Mouse (Mus musculus) thymus, postnatal 10 days (tissue): ENCODE measurements around the gene Tpm4.

ENCODE experiments used
- DNase-seq, 2 experiments: peaks; one replicate each; pipeline ENCODE4 v3.0.0; 2021; ENCODE audit warnings: low spot score in 2 of 2

Tpm4 gene

DNA sequence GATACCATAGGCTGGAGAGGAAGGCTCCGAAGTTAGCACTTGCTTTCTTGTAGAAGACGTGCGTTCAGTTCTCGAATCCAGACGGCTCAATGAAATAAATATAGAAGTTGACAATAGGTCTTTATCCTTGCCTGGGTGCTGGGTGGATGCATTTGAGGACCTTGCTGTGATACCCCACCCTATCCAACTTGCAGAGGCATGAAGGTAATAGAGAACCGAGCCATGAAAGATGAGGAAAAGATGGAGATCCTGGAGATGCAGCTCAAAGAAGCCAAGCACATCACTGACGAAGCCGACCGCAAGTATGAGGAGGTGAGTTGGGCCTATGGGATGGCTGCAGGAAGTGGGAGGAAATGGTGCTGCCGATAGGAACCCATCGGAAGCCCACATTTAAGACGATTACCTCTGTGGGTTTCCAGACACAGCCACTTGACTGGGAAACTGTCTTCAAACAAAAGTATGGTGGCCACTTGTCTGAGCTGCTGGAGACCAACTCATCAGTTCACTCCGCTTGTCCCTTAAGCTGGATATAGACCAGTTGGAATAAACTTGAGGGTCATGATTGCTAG, 8.6 kb downstream of the Tpm4 start:
- no peak for DNase-seq

DNA sequence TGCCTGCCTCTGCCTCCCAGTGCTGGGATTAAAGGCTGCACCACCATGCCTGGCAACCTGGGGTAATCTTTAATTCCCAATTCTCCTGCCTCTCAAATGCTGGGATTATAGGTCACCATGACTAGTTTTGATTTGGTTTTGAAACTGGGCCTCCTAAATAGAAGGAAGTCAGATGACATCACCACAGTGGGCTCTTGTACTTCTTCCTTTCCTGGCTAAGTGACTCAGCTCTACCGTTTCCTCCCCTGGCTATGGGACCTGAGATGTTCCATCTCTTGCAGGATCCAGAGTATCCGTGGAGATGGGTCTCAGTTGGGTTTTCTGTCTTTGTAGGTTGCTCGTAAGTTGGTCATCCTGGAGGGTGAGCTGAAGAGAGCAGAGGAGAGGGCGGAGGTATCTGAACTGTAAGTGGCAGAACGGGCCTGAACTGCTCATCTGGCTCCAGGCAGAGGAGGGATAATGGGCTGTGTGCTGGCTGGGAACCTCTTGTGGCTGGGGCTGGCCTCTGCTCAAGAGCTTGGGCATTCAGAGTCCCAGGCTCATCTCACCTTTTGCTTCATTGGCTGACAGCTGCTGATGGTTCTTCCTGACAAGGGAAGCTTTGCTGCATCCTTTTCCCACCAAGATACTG, 9.7 kb downstream of the Tpm4 start:
- no peak for DNase-seq

DNA sequence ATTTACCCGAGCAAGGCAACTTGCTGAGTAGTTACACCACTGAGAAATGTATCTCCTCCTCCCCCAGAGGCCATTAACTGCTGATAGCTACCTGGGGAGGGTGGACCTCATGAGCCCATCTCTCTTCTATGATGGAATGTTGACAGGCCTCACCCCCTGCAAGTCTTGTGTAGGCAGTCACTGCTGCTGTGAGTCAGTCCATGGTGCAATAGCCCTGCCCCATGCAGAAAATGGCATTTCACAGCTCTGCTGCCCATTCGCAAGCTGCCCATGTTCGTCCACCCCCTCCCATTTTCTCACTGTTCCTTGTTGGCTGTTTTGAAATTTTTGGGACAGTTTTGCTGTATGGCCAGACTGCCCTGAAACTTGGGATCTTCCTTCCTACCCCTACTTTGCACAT, 10.7 kb downstream of the Tpm4 start:
- DNase-seq, result no peak

- DNase-seq, result no peak
Measured at GRCm38 (mm10) chr8:72146056-72146455, 11.3 kb downstream of the Tpm4 start.

GRCm38 (mm10) chr8:72146556-72146955, 11.8 kb downstream of the Tpm4 start:
- DNase-seq, result no peak

DNA sequence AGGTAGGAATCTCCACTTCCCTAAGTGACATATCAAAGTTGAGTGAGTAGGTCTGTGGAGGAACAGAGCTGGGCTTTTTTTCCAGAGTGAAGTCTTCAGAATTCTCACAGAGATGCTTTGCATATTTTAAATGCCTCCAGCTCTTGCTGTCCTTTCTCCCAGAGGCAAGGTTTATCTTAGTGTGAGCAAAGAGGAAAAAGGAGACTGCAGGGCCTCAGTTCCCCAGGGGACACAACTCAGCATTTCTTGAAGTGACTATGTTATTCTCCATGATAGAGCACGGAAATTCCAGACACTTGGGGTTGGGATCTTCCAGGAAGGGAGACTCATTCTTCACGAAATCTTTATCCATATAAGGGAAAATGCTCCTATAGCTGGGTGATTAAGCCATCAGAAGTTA, 12.5 kb downstream of the Tpm4 start:
- no peak for DNase-seq

- DNase-seq, result no peak
Measured at GRCm38 (mm10) chr8:72149056-72149455, 14.3 kb downstream of the Tpm4 start.

GRCm38 (mm10) chr8:72151418-72152078, 16.8 kb downstream of the Tpm4 start:
- DNase-seq, result no peak

- no peak for DNase-seq
Measured at GRCm38 (mm10) chr8:72153382-72153781, 18.6 kb downstream of the Tpm4 start.

DNA sequence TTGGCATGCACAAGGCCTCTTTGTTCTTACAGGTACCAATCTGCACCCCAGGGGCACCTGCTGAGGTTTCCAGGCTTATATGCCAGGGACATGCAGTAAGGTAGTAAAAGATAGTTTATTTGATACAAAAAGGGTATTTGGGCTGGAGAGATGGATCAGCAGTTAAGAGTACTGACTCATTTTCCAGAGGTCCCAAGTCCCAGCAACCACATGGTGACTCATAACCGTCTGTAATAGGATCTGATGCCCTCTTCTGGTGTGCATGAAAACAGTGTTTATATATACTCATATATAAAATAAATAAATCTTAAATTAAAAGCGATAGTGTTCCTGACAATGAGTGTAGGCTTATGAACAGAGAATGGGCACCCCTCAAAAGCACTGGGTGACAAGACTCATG, 23.3 kb downstream of the Tpm4 start:
- DNase-seq, result no peak

- DNase-seq, result no peak
Measured at GRCm38 (mm10) chr8:72158726-72159125, 24.0 kb downstream of the Tpm4 start.

DNA sequence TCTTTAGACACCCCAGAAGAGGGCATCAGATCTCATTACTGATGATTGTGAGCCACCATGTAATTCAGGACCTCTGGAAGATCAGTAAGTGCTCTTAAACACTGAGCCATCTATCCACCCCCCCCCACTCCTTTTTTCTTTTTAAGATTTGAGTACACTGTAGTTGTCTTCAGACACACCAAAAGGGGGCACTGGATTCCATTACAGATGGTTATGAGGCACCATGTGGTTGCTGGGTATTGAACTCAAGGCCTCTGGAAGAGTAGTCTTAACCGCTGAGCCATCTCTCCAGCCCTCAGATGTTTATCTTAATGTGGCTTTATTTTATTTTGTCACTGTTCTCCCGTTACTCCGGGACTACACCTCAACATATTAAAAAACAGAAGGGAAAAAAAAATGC, 25.2 kb downstream of the Tpm4 start:
- DNase-seq, result peak in 1 of 2 experiments; percentile 28

DNA sequence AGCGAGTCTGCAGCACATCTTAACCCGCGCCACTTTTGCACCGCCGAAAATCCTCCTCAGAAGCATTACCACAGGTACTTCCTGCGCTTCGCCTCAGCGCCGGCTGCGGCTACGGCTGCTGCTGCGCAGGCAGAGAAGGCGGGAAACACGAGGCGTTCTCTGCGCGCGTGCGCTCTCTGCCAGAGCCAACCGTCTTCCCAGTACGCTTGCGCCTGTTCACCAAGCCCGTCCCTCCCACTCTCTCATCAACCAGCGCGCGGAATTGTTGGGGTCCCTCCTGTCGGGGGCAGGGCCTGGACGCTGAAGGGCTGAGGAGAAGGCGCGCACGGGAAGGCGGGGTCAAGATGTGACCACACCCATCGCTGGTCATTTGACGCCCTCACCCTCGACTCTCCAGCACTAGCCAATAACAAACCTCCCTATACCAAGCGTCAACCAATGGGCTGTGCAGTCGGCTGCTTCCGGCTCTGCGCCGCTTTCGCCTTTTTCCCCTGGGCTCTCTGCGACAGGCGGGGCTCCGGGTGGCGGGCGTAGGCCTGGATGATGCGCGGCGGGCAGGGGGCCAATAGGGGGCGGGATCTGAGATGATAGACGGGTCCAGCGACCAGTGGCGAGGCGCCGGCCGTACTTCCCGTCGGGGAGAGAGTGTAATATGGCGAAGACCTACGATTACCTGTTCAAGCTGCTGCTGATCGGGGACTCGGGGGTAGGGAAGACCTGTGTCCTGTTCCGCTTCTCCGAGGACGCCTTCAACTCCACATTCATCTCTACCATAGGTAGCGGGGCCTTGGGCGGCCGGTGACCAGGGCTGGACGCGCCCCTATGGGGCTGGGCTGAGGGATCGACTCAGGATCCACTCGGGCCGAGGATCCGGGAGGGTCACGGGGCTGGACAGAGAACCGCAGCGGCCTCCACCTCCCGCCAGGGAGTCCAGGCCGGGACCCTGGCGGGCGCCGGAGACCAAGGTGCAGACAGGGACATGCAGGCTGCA, 26.2 kb downstream of the Tpm4 start, which contains the start of gene Rab8a:
Gene Rab8a (plus strand): TSS at position 494 of the 991 bp plus-strand sequence.
- DNase-seq, result peak; percentile 99 to 100

DNA sequence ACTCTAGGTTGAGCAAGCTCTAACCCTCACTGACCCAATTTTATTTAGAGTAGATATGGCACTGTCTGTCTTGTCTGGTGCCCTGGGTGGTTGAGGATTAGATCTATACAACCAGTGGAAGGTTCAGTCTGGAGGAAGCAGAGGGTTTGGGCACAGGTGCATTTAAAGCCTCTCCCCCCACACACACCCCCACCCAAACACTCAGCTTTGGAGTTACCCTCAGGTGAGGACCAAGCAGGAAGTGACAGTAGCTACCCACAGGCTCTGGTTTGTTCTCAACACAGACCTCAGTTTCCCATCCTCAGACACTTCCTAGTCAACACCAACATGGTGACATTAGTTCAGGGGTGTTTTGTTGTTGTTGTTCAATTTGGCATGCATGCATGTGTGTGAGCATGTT, 28.0 kb downstream of the Tpm4 start:
- DNase-seq, result peak; percentile 14 to 23

GRCm38 (mm10) chr8:72169098-72169668, 34.4 kb downstream of the Tpm4 start:
- DNase-seq, result peak in 1 of 2 experiments; percentile 24

- DNase-seq, result peak in 1 of 2 experiments; percentile 16
Measured at GRCm38 (mm10) chr8:72169681-72170249, 35.0 kb downstream of the Tpm4 start.

- peak; percentile 36 to 80 for DNase-seq
Measured at GRCm38 (mm10) chr8:72177346-72177925, 42.7 kb downstream of the Tpm4 start.

DNA sequence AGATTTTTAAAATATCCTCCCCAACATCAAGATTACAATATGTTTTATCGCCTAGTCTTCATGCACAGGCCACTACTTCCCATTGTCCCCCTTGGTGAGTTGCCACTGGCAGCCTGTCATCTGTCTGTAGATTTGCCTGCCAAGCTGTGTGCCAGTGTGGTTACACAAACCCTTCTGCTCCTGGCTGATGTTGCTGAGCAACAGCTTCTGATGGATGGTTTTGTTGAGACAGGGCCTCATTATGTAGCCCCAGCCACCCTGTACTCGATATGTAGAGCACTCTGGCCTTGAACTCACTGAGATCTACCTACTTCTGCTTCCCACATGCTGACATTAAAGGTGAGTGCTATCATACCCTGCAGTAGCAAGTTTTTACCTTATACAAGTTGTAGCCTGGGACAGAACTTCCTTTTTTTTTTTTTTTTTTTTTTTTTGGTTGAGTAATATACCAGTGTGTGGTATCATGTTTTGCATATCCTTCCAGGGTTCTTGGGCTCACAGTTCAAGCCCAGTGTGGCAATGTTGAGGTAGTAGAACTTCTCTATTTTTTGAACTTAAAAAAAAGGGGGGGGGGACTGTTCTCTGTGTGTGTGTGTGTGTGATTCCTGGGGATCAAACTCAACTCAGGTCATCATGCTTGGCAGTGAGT, 48.9 kb downstream of the Tpm4 start:
- DNase-seq, result no peak

DNA sequence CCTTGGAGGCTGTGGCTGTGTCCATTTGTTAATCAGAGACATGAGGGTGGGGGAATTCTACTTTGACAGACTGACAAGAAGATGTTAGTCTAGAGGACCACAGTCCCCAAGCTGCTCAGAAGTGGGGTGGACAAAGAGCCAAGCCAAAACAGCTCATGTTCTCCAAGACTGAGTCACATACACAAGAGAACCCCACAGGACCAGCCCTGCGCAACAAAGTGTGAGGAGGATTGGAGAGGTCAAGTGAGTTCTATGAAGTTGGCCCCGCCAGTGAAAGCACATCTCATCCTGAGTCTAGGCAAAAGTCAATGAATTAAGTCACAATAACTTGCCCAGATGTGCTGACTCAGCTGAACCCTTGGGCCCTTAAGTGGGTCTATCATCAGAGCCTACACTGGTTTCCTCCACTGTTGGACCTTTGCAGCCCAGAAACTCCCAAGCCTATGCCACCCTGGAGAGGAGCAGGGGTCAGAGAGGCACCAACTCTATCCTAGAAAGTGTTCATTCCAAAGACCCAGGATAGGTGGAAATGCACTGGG, 53.1 kb downstream of the Tpm4 start:
- no peak for DNase-seq
